Mouse (Mus musculus) brain, embryonic 18.5 days (tissue): Measurements from ENCODE around the gene Grm8.

Source experiments
- DNase-seq: peaks from one replicate; pipeline ENCODE4 v3.0.0-alpha.2; 2012; ENCODE audit warnings: low read depth, low spot score

The Grm8 gene

DNA sequence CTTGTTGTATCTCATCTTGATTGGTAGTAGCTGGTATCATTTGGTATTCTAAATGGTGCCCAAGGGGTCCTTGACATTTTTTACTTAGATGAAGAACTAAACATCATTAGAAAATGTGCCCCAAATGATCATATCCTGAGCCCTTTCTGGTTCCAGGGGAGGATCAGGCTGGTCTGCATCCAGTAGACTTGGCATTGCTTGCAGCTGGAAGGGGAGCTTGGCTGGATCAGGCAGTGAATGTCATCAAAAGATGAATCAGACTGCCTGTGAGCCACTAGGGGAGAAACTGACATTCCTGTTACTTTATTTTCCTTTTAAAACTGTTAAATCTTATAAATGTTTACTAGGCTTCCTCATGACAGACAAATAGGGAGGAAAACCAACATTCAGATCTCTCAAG is 894.6 kb downstream of the Grm8 start:
- no peak for DNase-seq

GRCm38 (mm10) chr6:27239968-27240367 is 895.0 kb downstream of the Grm8 start:
- DNase-seq: no peak
